Mouse (Mus musculus) erythroid progenitor cell, adult 5-6 weeks (primary cell): ENCODE measurements around the gene Atp8b3. TPM values are rescaled to one million over a fixed set of nuclear protein-coding genes. Genes with fewer than 3 reads are reported as not detected.
A peak's percentile ranks its signal among the peaks of the same experiment; 100 is the strongest.

Source experiments
- ATAC-seq: replicated peaks from 2 replicates; pipeline ENCODE4 v1.8.0; 2016; ENCODE audit warnings: moderate number of reproducible peaks, mild to moderate bottlenecking, moderate TSS enrichment, inconsistent platforms; ENCODE audit not compliant: poor library complexity, low FRiP score, severe bottlenecking
- total RNA-seq, 2 experiments: library from RNA; stranded (forward) in 1 of 2; stranded (reverse) in 1 of 2; fragments of 150-400 nt in 1 of 2; fragments of 186-747, 209-891 nt in 1 of 2; gene quantifications; 2 replicates each; pipeline versions ENCODE4 v1.2.3 to v1.2.4; 2015 to 2017; ENCODE audit warnings: low replicate concordance in 2 of 2

Gene Atp8b3
- total RNA-seq, 2 experiments from 2014 or later, result not detected

GRCm38 (mm10) chr10:80535071-80535470 is 3.9 kb downstream of the Atp8b3 start:
- ATAC-seq, result peak; percentile 43

DNA sequence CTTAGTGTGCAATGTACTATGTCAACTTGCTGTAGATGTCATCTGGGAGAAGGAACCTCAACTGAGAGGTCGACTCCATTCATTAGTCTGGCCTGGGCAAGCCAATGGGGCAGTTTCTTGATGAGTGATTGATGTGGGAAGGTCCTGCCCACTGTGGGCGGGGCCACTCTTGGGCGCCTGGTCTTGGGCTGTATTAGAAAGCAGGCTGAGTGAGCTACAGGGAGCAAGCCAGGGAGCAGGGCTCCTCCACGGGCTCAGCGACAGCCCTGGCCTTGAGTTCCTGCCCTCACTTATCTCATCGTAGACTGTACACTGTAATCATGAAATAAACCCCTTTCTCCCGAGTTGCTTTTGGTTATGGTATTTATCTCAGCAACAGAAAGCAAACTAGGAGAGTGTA is 5.2 kb downstream of the Atp8b3 start:
- peak; percentile 69 for ATAC-seq

DNA sequence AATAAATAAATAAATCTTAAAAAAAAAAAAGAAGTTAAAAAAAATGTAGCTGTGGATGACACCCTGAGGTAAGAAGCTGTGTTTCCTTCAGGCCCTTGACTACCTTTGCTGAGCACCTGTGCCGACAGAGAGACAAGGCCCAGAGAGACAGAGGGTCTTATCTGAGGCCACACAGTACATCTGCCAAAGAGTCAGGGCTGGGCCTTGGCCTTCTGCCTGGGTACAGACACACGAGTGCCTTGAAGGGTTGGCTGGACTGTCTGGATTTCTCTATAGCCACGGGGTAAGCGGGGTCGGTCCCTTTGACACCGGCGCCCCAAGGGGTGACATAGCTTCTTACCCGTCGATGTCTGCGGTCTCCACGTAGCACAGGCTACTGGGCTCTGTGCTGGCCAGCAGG is 6.1 kb downstream of the Atp8b3 start:
- peak; percentile 59 for ATAC-seq

- ATAC-seq, result no peak
Observed at GRCm38 (mm10) chr10:80526172-80526571, 12.8 kb downstream of the Atp8b3 start.

DNA sequence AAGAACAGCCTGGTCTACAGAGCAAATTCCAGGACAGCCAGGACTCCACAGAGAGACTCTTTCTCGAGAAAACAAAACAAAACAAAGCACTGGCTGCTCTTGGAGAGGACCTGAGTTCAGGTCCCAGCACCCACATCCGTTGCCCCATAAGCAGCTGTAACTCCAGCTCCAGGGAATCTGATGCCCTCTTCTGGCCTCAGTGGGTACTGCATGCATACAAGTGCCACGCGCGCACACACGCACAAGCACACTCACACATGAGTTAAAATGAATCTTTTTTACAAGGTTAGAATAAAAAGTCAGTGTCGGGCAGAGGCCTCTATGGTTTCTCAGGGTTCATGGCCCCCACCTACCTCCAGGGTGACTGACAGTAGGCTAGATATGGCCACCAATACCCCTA is 15.6 kb downstream of the Atp8b3 start:
- no peak for ATAC-seq

DNA sequence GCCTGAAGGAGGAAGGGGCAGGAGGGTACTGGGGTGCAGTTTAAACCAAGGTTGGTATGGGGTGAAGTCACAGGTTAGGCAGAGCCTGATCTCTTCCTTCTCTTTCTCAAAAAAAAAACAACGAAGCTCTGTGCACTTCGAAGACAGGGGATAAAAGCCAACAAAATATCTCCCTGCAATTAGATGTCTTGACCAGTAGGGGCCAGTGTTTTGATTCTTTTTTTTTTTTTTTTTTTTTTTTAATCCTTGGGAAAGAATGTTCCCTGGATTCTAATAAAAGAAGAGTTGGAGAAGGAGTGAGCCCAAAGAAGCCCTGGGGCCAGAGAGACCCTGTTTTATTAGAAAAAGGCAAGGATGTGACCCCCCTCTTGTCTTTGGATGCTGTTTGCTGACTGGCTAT is 19.6 kb downstream of the Atp8b3 start:
- 0 out of 2 replicates have a peak, but pooled peaks have one; percentile 27 for ATAC-seq

- no peak for ATAC-seq
Observed at GRCm38 (mm10) chr10:80513739-80514138, 25.2 kb downstream of the Atp8b3 start.

GRCm38 (mm10) chr10:80510273-80510660 is 28.7 kb downstream of the Atp8b3 start:
- no peak for ATAC-seq

DNA sequence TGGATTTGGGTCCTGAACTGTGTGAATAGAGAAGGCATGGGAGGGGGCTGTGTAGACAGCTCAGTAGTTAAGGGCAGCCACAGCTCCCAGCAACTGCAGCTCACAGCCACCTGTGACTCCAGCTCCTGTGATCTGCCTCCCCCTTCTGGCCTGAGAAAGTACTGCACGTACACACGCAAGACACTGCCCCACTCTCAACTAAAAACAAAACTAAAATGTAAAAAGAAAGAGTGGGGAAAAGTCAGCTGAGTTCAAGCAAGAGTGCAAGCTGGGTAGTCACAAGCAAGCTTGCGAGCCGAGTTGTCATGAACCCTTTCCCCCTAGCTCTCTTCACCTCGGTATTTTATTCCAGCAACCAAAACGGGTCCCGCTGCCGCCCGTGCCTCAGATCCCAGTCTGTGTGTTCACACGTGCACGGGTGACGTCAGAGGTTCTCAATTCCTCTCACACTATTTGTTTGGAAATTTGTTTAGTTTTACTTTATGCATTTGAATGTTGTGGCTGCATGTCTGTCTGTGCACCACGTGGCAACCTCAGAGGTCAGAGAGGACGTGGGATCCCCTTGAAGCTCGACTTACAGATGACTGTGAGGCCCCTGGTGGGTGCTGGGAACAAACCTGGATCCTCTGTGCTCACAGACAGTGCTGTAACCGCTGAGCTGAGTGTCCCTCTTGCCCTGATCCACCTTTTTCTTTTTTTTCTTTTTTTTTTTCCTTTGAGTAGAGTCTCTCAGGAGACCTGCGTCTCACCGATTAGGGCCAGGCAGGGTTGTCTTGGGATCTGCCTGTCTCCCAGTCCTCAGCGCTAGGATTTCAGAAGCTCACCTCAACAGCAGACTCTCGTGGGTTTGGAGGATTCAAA is 29.3 kb downstream of the Atp8b3 start:
- peak; percentile 86 for ATAC-seq

GRCm38 (mm10) chr10:80506222-80506621 is 32.7 kb downstream of the Atp8b3 start:
- peak; percentile 69 for ATAC-seq

GRCm38 (mm10) chr10:80504724-80505123 is 34.2 kb downstream of the Atp8b3 start:
- no peak for ATAC-seq

DNA sequence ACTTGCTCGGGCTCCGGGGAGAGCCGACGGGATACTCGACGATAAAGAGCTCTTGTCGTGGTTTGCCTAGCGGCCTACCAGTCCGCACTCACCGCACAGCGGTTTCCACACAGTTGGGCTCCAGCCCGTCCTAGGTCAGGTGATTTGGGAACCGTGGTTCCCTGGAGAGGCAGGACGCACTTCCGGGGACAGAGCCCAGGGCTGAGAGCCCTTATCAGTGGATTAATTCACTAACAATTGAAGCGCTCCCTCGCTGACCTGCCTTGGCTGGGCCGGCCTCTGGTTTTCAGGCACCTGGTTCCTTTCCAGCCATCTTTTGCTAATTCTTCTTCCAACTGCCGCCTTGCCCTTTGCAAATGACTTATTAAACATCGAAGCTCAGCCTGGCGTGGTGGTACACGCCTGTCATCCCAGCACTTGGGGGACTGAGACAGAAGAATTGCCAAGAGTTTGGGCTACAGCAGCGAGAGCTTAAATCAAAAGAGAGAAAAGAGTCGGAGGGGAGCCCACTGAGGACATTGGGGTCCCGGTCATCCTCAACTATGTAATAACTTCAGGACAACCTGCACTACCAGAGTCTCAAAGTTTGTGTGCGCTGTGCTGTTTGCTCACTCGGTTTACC is 35.2 kb downstream of the Atp8b3 start:
- no peak for ATAC-seq

DNA sequence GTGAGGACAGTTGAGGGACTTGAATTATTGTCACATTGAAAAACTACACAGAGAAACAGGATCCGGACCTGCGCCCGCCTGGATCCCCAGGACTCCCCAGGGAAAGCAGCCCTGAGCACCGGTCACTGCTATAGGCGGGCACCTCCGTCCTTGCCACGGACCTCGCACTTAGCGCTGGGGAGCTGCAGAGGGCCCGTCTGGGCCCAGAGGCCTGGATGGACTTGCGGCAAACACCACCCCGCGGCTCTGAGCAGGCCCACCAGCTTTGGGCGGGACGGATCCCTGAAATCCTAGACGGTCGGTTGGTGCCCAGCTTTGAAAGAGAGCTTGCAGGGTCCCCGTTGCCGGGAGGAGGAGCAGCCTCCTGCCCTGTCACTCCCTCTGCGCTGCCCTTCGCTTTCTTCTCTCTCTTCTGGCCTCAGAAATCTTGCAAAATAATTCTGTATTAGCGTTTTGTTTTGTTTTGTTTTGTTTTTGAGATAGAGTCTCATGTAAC is 36.1 kb downstream of the Atp8b3 start:
- ATAC-seq, result no peak

DNA sequence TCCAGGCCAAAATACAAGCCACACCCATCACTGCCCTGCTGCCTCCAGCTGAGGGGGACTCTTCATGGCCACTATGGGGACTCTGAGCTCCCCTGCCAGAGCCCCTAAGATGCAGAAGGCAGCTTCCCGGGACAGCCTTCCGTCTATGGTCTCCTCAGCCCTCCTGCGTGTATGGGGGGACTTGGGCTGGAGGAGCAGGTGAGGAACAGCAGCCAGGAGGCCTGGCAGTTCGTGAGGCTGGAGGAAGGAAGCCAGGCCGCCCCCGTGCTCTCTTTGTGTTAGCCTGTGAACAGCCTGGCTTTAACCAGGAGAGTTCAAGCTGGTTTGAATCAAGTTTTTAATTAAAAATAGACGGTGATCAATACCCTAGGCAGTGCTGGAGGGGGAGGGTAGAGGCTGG is 36.6 kb downstream of the Atp8b3 start:
- ATAC-seq, result no peak

GRCm38 (mm10) chr10:80496421-80496820 is 42.5 kb downstream of the Atp8b3 start:
- ATAC-seq, result no peak

GRCm38 (mm10) chr10:80495901-80496300 is 43.0 kb downstream of the Atp8b3 start:
- ATAC-seq, result no peak

- no peak for ATAC-seq
Observed at GRCm38 (mm10) chr10:80494732-80495131, 44.2 kb downstream of the Atp8b3 start, which contains the start of gene Onecut3. Onecut3 (plus strand) TSS chr10:80494835.

- ATAC-seq, result no peak
Observed at GRCm38 (mm10) chr10:80490051-80490450, 48.9 kb downstream of the Atp8b3 start.

DNA sequence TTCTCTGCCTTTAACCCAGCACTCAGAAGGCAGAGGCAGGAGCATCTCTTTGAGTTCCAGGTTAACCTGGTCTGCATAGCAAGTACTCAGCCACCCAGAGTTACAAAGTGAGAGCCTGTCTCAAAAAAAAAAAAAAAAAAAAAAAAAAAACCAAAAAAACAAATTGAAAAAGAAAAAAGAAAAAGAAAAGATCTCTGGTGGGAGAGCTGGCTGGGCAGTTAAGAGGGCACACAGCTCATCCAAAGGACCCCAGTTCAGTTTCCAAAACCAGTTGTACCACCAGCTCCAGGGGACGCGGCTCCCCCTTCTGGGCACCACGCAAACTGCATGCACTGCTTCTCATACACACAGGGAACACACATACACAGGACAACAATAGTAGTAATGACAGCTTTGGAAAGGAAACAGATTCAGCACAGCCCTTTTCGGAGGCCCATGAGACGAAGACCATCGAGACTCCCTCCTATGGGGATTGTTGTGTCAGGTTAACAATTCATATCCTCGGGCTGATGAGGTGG is 52.0 kb downstream of the Atp8b3 start:
- ATAC-seq, result peak; percentile 43; the same call in 1 of the 2 replicates

DNA sequence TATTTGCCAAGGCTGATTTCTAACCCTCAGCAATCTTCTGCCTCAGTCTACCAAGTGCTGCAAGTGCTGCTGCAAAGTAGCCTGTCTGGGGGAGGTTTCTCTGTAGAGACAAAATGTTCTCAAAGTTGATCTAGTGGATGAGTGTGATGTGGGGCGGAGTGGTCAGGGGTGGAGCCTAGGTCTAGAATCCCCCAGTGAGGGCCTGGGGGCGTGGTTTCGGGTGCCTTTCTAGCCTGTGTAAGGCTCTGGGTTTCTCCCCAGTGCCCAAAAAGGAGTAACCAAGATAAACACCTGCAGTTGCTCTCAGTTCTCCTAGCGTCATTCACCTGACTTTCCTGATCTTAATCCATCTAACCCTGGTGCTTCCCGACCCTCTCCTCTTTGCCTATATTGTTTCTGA is 57.9 kb downstream of the Atp8b3 start:
- ATAC-seq, result no peak

DNA sequence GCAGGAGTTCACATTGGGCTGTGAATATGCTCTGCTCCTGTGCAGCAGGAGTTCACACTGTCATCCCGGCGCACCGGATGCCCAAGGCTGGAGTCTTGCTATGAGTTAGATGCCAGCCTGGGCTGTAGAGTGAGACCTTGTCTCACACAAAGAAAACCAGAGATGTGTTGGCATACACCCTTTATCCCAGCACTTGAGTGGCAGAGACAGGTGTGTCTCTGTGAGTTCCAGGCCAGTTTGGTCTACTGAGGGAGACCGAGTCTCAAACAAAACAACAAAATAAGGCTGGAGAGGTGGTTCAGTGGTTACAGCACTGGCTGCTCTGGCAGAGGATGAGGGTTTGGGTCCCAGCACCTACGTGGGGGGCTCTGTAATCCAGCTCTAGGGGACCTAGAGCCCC is 60.4 kb downstream of the Atp8b3 start:
- ATAC-seq, result no peak
